Mouse (Mus musculus) liver, embryonic 12.5 days (tissue): ENCODE measurements around the gene Coa7. TPM values are rescaled to one million over a fixed set of nuclear protein-coding genes. Genes with fewer than 3 reads are reported as not detected.

Source experiments
- ATAC-seq: fragments of 200-750 bp; cut with Nextera tagmentation; 2 replicates; pipeline ENCODE4 v1.8.0; 2017; ENCODE audit warnings: moderate number of reproducible peaks, mild to moderate bottlenecking, moderate library complexity
- H3K27ac ChIP-seq: fragments of 300-500 bp; sonication (generic); 2 replicates; pipeline ENCODE4 v1.5.1; 2016; ENCODE audit warnings: mild to moderate bottlenecking
- H3K27me3 ChIP-seq: fragments of 300-500 bp; sonication (generic); replicated peaks from 2 replicates; pipeline ENCODE4 v1.6.1; 2016; ENCODE audit warnings: mild to moderate bottlenecking, moderate library complexity
- H3K36me3 ChIP-seq: fragments of 300-500 bp; sonication (generic); 2 replicates; pipeline ENCODE4 v1.6.1; 2016; ENCODE audit warnings: mild to moderate bottlenecking, moderate library complexity
- H3K4me1 ChIP-seq: fragments of 300-500 bp; sonication (generic); 2 replicates; pipeline ENCODE4 v1.6.1; 2016
- H3K4me2 ChIP-seq: fragments of 300-500 bp; sonication (generic); 2 replicates; pipeline ENCODE4 v1.6.1; 2016; ENCODE audit warnings: mild to moderate bottlenecking, moderate library complexity
- H3K4me3 ChIP-seq: fragments of 300-500 bp; sonication (generic); 2 replicates; pipeline ENCODE4 v1.5.1; 2016; ENCODE audit warnings: mild to moderate bottlenecking, moderate library complexity
- H3K9ac ChIP-seq: fragments of 300-500 bp; sonication (generic); 2 replicates; pipeline ENCODE4 v1.6.1; 2016; ENCODE audit warnings: mild to moderate bottlenecking, moderate library complexity
- H3K9me3 ChIP-seq: fragments of 300-500 bp; sonication (generic); replicated peaks from 2 replicates; pipeline ENCODE4 v1.6.1; 2016; ENCODE audit warnings: mild to moderate bottlenecking, moderate library complexity
- WGBS: fragments of 180-500 bp; shearing (Covaris S2); methylation state at CpG from one replicate; pipeline ENCODE4 v1.1.7; 2016; ENCODE audit not compliant: insufficient replicate concordance; 5-methylcytosine and 5-hydroxymethylcytosine counted together
- polyA plus RNA-seq: library from polyadenylated mRNA; unstranded; fragments of >200 nt; fragmentation: Nextera tagmentation; extraction: Ambion mirVana; gene quantifications from 2 replicates; pipeline ENCODE4 v1.2.1, GENCODE M21; 2016

Coa7 gene
- polyA plus RNA-seq, 1 experiment from 2014 or later, result 34.3 TPM

- no peaks in the 10 kb centered on the region for H3K9me3 ChIP-seq
- ATAC-seq, result no peak
Observed at GRCm38 (mm10) chr4:108320627-108321380, 7.1 kb upstream of the Coa7 start.

GRCm38 (mm10) chr4:108323588-108323987 is 4.4 kb upstream of the Coa7 start:
- no peak overlapping the region for H3K4me2 ChIP-seq
- 34% methylated on average over 5 of the region's 5 CpGs for WGBS
- no peaks in the 10 kb centered on the region for H3K36me3 ChIP-seq
- H3K4me1 ChIP-seq, result peaks cover 17% of the 10 kb centered on the region
- no peak overlapping the region for H3K27ac ChIP-seq
- H3K27me3 ChIP-seq, result no peaks in the 10 kb centered on the region
- no peaks in the 10 kb centered on the region for H3K9me3 ChIP-seq
- H3K4me3 ChIP-seq, result no peak overlapping the region
- ATAC-seq, result no peak
- no peak overlapping the region for H3K9ac ChIP-seq

More at GRCm38 (mm10) chr4:108320627-108321380, 7.1 kb upstream of the Coa7 start:
- no peaks in the 10 kb centered on the region for H3K36me3 ChIP-seq
- peaks cover 19% of the 10 kb centered on the region; the same call in 1 of the 2 replicates for H3K4me1 ChIP-seq
- H3K27ac ChIP-seq, result no peak overlapping the region
- H3K9ac ChIP-seq, result no peak overlapping the region
- no peak overlapping the region for H3K4me3 ChIP-seq
- no peak overlapping the region for H3K4me2 ChIP-seq
- H3K27me3 ChIP-seq, result no peaks in the 10 kb centered on the region; the same call in 1 of the 2 replicates
- 70% methylated on average over 7 of the region's 7 CpGs for WGBS

DNA sequence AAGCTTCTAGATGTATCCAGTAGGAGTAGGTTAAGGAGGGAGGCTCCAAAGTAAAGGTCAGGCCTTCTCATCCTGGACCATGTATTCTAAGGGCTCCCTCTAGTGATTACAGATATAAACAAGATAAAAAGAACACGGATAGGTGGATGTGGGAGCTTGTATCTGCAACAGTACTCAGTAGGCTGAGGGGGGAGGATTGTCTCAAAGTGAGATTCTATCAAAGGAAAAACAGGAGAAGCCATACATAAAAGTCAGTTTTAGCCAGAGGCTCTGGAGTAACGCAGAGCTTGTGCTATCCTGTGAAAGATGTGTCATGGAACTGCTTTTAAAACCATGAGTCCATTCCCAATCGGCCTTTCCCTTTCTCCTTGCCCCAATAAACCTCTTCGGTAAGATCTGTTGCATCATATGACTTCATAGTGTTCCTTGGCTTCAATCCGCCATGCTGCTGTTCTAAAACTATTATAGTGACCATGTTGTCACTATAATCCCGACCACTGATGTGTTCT is 815 bp upstream of the Coa7 start:
- Histone ChIP-seq H3K9me3 (no peaks in the 10 kb centered on the region), H3K27ac (0 out of 2 replicates have a peak overlapping the region, but pooled peaks have one; percentile 82), H3K9ac (peak overlapping the region; percentile 66), H3K4me1 (peaks cover 23% of the 10 kb centered on the region), H3K27me3 (no peaks in the 10 kb centered on the region), H3K4me3 (peak overlapping the region; percentile 75), H3K36me3 (peaks cover 13% of the 10 kb centered on the region), H3K4me2 (peak overlapping the region; percentile 78)
- WGBS, result 32% methylated on average over 6 of the region's 6 CpGs
- ATAC-seq, result no peak

DNA sequence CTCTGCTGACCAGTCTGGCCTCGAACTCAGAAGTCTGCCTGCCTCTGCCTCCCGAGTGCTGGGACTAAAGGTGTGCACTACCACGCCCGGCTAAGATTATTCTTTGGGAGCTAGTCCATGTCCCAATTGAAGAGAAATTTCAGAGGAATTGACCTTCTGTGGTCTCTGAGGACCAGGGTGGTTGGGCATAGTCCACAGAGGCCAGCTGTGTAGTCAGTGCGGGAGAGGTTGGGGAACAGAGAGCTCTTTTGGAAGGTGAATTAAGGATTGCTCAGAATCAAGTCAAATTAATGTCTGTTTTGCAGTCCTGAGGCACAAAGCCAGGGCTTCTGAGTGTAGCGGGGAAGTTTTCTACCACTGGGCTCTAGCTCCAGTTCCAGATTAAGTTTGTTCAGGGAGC is 1.9 kb downstream of the Coa7 start:
- Histone ChIP-seq H3K27me3 (no peaks in the 10 kb centered on the region), H3K4me3 (no peak overlapping the region), H3K27ac (no peak overlapping the region), H3K4me1 (peaks cover 23% of the 10 kb centered on the region), H3K9me3 (no peaks in the 10 kb centered on the region), H3K9ac (no peak overlapping the region), H3K36me3 (peaks cover 40% of the 10 kb centered on the region), H3K4me2 (no peak overlapping the region)
- WGBS, result 82% methylated on average over 6 of the region's 6 CpGs
- no peak for ATAC-seq

- ATAC-seq, result no peak
- Histone ChIP-seq H3K27ac (no peak overlapping the region), H3K36me3 (peaks cover 57% of the 10 kb centered on the region), H3K27me3 (no peaks in the 10 kb centered on the region), H3K4me3 (no peak overlapping the region), H3K9ac (no peak overlapping the region), H3K4me1 (peaks cover 26% of the 10 kb centered on the region), H3K4me2 (no peak overlapping the region), H3K9me3 (no peaks in the 10 kb centered on the region)
- 81% methylated on average over 9 of the region's 9 CpGs for WGBS
Observed at GRCm38 (mm10) chr4:108332041-108332440, 4.1 kb downstream of the Coa7 start.

DNA sequence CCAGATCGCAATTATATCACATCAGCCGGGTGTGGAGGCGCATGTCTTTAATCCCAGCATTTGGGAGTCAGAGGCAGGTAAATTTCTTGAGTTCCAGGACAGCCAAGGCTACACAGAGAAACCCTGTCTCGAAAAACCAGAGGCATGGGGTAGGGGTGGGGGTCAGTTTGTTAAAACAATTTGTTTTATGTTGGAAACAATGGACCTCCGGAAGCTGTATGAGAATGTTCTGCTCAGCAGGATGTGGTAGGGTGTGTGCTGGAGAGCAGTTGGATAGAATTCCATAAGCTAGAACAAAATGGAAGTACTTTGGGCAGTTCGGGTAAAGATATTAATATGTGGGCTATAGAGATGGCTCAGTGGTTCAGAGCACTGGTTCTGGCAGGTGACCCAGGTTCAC is 7.5 kb downstream of the Coa7 start:
- no peak for ATAC-seq

GRCm38 (mm10) chr4:108336765-108337164 is 8.8 kb downstream of the Coa7 start:
- H3K9ac ChIP-seq, result no peak overlapping the region
- H3K9me3 ChIP-seq, result no peaks in the 10 kb centered on the region
- H3K27ac ChIP-seq, result no peak overlapping the region
- peaks cover 6% of the 10 kb centered on the region for H3K4me1 ChIP-seq
- H3K36me3 ChIP-seq, result peaks cover 81% of the 10 kb centered on the region
- no peaks in the 10 kb centered on the region for H3K27me3 ChIP-seq
- no peak for ATAC-seq
- no peak overlapping the region for H3K4me2 ChIP-seq
- no peak overlapping the region for H3K4me3 ChIP-seq
- 57% methylated on average over 2 of the region's 2 CpGs for WGBS

More for the DNA sequence above, 7.5 kb downstream of the Coa7 start:
- Histone ChIP-seq H3K9me3 (no peaks in the 10 kb centered on the region), H3K27me3 (no peaks in the 10 kb centered on the region), H3K4me1 (peaks cover 14% of the 10 kb centered on the region), H3K9ac (no peak overlapping the region), H3K27ac (no peak overlapping the region), H3K36me3 (peaks cover 87% of the 10 kb centered on the region), H3K4me3 (no peak overlapping the region), H3K4me2 (no peak overlapping the region)
- 81% methylated on average over 6 of the region's 6 CpGs for WGBS

GRCm38 (mm10) chr4:108337817-108338216 is 9.9 kb downstream of the Coa7 start:
- WGBS, result 62% methylated on average over 3 of the region's 3 CpGs
- no peaks in the 10 kb centered on the region for H3K9me3 ChIP-seq
- no peak for ATAC-seq
- peak overlapping the region; percentile 7; the same call in 1 of the 2 replicates for H3K27ac ChIP-seq
- H3K4me3 ChIP-seq, result no peak overlapping the region
- no peak overlapping the region for H3K4me2 ChIP-seq
- H3K9ac ChIP-seq, result no peak overlapping the region
- no peaks in the 10 kb centered on the region for H3K27me3 ChIP-seq
- H3K4me1 ChIP-seq, result peaks cover 6% of the 10 kb centered on the region
- peaks cover 71% of the 10 kb centered on the region for H3K36me3 ChIP-seq

DNA sequence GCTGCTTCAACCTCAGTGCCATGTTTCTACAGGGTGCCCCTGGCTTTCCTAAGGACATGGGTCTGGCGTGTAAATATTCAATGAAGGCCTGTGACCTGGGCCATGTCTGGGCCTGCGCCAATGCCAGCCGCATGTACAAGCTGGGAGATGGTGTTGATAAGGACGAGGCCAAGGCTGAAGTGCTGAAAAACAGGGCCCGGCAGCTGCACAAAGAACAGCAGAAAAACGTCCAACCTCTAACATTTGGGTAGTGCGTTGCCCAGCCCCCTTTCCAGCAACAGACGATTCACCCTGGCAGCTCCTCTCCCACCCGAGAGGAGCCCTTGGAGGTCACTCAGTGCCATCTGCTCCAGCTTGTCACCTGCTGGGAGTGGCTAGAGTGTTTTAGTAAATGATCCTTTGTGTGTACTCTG is 10.4 kb downstream of the Coa7 start:
- ATAC-seq, result no peak
- H3K4me1 ChIP-seq, result peaks cover 6% of the 10 kb centered on the region
- H3K4me3 ChIP-seq, result no peak overlapping the region

DNA sequence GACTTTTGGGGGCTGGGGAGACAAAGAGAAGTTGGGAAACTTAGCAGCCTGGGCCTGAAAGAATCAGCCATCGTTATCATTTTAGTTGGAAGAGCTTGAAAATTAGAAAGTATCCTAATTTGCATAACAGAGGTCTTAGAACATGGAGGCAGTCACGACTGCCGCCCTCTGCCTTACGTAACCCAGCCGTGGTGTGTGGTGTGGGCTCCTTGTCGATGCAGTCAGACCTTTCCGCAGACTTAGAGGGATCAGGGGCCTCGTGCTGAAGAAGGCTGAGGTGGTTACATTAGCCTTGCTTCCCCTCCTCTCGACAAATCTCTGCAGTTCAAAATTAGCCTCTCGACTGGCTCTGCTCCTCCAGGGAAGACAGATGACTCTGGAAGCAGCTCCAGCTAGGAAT is 10.9 kb downstream of the Coa7 start:
- H3K27ac ChIP-seq, result no peak overlapping the region
- no peak overlapping the region for H3K4me3 ChIP-seq
- no peaks in the 10 kb centered on the region for H3K9me3 ChIP-seq
- ATAC-seq, result no peak
- H3K9ac ChIP-seq, result no peak overlapping the region
- H3K36me3 ChIP-seq, result peaks cover 61% of the 10 kb centered on the region
- peaks cover 6% of the 10 kb centered on the region for H3K4me1 ChIP-seq
- WGBS, result 76% methylated on average over 10 of the region's 10 CpGs
- H3K27me3 ChIP-seq, result no peaks in the 10 kb centered on the region
- H3K4me2 ChIP-seq, result no peak overlapping the region

More for the DNA sequence above, 10.4 kb downstream of the Coa7 start:
- H3K27ac ChIP-seq, result peak overlapping the region; percentile 7; the same call in 1 of the 2 replicates
- no peak overlapping the region for H3K4me2 ChIP-seq
- WGBS, result 66% methylated on average over 9 of the region's 9 CpGs
- H3K9ac ChIP-seq, result no peak overlapping the region
- H3K36me3 ChIP-seq, result peaks cover 66% of the 10 kb centered on the region
- H3K27me3 ChIP-seq, result no peaks in the 10 kb centered on the region
- no peaks in the 10 kb centered on the region for H3K9me3 ChIP-seq

GRCm38 (mm10) chr4:108339277-108339690 is 11.3 kb downstream of the Coa7 start:
- Histone ChIP-seq H3K9ac (no peak overlapping the region), H3K4me1 (peaks cover 6% of the 10 kb centered on the region), H3K36me3 (peaks cover 57% of the 10 kb centered on the region), H3K4me2 (no peak overlapping the region), H3K27ac (no peak overlapping the region), H3K4me3 (no peak overlapping the region), H3K27me3 (no peaks in the 10 kb centered on the region), H3K9me3 (no peaks in the 10 kb centered on the region)
- peak; percentile 66 for ATAC-seq
- 20% methylated on average over 4 of the region's 4 CpGs for WGBS

DNA sequence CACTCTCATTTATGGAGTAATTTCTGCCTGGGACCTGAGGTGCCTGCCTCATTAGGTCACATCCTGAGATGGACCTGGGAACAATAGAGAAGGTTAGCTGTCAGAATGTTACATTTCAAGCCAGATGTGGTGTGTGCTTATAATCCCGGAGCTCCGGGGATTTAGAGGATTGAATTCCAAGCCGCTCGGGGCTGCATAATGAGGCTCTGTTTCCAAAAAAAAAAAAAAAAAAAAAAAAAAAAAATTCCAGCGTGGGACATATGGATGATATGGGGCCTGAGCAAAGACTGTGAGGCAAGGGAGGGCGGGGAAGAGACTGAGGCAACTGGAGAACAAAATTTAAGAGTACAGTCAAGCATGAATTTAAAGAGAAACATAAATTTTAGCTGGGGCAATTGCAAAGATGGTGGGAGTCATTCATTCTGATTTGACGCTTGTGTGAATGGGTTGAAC is 16.7 kb downstream of the Coa7 start:
- Histone ChIP-seq H3K27ac (0 out of 2 replicates have a peak overlapping the region, but pooled peaks have one; percentile 20), H3K4me1 (peaks cover 23% of the 10 kb centered on the region), H3K36me3 (peaks cover 8% of the 10 kb centered on the region), H3K9ac (no peak overlapping the region), H3K9me3 (no peaks in the 10 kb centered on the region), H3K4me2 (no peak overlapping the region), H3K27me3 (no peaks in the 10 kb centered on the region), H3K4me3 (no peak overlapping the region)
- 54% methylated on average over 7 of the region's 7 CpGs for WGBS
- no peak for ATAC-seq
